Mouse (Mus musculus): ENCODE measurements around the gene Aqp7.
"Not testable (repeated sequence)": the region's sequence is repeated elsewhere in the genome, so short reads cannot be mapped to it uniquely, and the experiment has no call there.

Aqp7 gene

DNA sequence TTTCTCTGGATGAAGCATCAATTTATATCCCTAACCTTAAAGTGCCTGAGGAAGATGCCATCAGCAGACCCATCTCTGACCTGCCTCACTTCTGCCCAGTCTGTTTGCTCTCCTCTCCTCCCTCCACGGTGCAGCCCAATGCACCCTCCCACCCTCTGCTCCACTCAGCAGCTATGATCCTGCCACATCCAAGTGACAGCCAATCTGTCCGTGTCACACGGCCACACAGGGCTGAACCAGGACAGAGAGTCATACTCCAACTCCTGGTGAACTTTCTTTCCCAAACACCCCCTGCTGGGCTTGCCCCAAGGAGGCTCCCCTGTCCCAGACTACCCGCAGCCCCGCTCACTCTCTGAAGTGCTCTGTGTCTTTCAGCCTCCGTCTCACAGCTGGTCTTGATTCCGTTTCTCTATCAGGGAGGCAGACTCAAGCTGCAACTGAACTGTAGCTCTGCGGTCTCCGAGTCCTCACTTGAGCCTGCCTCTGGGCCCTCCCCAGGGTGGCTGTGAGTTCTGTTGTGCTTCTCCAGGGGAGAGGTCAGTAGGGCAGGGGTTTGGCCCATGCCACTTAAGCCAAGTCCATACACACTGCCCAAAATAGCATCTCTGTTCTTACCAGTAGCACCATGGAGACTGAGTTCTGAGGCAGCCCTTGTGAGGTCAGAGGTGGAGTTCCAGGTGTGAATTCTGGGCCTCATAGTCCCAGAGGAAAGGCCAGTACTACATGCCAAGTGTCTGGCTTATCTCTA lies at the start of gene Aqp7:
Gene Aqp7 (minus strand): TSS at position 616 of the 748 bp plus-strand sequence.
- DNase-seq = no peak

DNA sequence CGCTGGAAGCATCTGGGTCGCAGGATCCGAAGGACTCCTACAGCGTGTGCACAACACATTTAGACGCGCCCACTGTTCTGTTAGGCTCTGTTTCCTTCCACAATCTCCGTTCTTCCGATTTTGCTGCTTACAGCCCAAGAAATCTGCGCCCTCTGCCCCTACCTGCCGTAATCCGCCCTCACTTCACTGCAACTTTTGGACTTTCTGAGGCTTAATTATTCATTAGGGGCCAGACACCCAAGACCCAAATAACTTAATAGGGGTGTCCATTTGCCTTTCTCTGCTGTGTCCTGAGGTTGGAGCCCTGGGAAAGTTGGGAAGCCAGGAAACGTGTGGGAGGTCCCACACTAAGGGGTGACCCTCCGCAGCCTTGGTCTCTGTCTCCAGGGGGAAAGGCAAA lies 49.4 kb upstream of the Aqp7 start:
- DNase-seq = no peak

DNA sequence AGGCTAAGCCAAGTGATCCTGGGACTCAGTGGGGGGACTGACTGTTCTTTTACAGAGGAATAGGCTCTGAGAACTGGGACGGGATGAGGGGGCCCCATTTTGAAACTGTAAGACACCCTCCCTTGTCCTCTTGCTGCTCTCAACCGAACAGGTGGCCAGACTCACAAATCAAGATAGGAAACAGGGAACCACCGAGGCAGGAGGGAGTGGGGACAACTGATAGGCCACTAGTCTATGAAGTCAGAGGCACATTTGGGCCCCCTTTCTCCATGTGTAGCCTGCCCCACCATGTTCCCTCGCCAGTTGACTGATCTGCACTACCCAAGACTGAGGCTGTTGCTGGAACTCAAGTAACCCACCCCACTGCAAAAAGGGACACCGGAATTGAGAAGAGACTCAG lies 48.9 kb upstream of the Aqp7 start:
- DNase-seq = no peak

DNA sequence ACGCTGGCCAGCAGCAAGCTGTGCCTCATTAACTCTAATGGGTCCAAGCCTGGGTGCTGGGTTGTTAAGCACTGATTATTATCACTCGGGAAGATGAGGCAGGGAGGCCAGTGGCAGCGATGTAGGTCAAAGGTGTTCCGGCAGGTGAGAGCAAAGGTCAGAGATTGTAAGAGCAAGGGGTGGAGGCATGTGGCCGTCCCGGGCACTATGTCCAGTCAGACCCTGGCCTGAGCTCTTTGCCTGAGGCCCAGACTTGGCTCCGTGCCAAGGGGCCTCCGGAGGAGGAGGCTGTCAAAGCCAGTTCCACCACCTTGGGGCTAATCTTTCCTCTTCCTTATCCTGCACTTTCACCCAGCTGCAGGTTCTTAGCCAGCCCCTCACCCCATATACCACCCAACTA lies 48.2 kb upstream of the Aqp7 start:
- DNase-seq = no peak

DNA sequence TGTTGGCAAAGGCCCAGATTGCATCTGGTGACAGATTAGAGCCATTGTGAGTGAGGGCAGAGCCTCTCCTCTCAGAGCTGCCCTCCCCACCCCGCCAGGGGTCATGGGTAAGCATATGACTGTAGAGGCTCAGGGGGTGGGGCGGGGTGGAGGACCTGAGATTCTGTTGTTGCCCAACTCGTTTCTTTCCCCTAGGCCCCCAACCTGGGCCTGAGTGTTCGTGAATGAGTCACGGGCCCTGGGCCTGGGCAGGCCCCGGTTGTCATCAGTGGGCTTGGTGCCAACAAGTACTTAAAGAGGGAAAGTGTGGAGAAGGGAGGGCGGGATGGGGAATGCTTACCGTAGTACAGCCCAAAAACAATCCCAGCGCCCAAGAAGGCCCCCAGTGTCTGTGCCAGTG lies 46.4 kb upstream of the Aqp7 start:
- DNase-seq = peak; percentile 65

DNA sequence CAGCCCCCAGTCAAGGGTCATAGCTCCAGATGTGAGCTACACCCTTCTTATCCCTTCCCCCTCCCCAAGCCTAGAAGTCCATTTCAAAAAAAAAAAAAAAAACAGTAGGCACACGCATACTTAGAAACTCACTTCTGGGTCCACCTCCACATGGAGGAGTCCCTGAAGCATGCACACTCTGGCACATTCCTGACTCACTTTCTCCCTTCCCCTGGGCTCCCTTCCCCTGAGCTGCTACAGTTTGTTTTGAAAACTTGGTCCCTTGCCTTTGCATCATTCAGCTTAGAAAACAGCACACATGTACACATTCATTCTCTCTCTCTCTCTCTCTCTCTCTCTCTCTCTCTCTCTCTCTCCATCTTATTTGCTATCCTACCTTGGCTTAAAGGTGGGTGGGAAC lies 45.0 kb upstream of the Aqp7 start:
- DNase-seq = no peak

DNA sequence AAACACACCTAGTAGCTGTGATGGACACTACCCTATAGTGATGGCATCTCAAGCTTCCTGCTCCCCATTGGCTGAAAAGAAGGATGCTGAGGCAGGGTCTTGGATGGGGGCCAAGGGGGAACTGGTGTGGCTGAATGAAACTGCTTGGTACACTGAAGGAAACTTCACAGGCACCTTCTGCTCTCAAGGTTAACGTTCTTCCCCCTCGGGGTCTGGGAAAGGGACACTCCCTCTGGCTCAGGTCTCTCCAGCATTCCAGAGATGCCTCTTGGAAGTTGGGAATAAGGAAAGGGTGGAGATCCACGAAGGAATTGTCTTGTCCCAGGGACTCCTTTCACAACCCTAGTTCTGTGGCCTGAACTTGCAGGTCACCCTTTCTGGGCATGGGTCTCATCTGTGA lies 43.5 kb upstream of the Aqp7 start:
- no peak for DNase-seq

DNA sequence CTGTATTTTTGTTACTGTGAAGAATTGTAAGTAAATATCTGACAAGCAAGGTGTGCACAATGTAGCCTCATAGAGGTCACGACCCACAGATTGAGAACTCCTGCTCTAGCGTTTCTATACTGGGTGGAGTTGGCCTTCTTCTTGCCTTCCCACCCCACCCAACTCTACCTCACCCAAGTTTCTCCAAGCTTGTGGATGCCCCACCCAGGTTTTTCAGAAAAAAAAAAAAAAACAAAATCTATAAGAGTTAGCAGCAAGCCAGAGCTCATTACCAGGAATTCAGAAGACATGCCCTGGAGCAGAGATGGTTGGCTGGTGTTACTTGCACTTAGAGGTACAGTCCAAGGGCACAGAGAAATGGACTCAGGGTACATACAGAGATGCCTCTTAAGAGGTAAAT lies 41.8 kb upstream of the Aqp7 start:
- DNase-seq = no peak

DNA sequence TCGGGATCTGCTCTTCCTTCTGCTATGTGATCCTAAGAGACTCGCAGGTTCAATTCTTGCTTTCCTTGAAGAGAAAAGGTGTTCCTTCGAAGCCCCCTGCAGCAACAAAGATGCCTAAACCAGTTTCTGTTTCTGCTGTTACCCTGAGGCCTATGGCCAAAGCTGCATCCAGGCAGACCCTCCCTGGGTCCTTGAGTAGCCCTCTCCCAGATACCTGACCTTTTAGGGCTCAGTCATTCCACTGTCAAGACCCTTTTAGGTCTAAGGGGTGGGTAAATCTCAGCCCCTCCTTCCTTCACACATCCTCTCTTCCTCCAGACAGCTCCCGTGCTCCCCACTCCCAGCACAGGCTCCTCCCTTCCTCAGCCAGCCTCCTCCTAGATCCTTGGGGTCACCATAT lies 41.2 kb upstream of the Aqp7 start:
- no peak for DNase-seq

DNA sequence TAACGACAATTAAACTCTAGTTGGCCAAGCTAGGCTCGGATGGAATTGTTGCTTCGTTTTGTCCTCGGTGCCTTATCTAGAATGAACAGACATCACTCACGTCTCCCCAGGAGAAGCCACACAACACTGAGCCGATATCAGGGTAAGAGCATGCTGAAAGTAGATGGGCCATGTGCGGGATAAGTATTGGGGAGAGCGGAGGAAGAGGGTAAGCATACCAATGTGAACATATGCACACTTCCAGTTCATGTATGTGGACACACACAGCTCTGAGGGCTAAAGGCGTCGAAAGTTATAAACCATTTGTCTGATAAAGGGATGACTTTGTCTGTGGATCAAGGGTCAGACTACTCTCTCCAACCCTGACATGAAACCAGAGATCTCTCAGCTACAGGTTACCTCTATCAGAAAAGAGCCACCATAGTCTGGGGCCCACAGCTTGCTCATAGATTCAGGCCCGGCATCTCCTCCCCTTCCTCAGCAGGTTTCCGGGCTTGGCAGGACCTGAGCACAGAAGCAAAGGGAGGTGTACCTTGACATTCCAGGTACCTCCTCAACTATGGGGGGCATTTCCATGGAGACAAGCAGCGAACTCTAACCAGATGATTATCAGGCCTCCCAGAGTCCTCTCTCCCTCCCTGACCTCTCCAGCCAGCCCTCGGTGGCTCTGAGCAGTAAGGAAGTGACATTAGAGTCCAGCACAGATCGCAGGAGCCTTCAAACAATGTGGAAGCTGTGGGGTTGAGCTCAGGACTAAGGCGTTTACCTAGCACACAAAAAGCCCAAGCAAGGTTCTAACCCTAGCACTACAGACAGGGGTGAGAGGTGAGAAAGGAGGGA lies 39.7 kb upstream of the Aqp7 start:
- no peak for DNase-seq

DNA sequence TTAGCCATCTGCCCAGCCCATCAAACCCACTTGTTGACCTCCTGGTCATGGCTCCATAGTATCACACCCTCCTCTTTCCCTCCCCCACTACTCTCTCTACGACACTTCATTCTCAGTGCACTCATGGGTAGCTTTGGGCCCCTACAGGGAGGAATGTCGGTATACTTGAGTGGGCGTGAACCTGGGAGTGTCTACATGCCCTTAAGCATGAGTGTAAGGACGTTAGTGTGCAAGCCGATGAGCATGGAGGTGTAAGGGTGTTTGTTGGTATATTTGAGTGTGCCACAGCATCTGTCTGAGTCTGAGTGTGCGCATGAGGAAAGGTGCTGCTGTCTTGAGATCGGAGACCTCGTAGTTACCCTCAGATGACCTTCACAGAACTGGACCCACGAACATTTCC lies 39.0 kb upstream of the Aqp7 start:
- no peak for DNase-seq

DNA sequence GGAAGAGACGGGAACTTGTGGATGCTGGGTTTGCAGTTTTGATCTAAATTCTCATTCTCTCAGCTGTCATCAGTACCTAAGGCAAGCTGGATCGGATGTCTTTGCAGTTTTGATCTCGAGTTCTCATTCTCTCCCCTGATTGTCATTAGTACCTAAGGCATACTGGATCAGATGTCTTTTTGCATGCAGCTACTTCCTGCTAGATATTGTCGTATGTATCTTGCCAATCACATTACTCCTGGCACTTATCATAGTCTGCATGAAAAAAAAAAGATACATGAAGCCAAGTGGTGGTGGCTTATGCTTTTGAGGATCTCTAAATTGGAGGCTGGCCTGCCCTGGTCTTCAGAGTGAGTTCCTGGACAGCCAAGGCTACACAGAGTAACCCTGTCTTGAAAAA lies 36.9 kb upstream of the Aqp7 start:
- DNase-seq = no peak

DNA sequence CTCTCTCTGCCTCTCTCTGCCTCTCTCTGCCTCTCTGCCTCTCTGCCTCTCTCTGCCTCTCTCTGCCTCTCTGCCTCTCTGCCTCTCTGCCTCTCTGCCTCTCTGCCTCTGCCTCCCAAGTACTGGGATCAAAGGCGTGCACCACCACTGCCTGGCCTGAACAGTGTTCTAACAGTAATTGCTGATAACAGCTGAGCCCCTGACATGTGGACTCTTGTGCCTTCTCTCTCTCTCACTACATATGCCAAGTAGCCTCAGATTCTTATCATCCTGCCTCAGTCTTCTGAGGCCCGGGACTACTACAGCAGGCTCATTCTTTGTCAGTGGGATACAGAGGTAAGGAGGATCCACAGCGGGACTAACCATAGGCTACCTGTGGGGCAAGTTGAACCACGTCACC lies 34.9 kb upstream of the Aqp7 start:
- not testable (repeated sequence) for DNase-seq

DNA sequence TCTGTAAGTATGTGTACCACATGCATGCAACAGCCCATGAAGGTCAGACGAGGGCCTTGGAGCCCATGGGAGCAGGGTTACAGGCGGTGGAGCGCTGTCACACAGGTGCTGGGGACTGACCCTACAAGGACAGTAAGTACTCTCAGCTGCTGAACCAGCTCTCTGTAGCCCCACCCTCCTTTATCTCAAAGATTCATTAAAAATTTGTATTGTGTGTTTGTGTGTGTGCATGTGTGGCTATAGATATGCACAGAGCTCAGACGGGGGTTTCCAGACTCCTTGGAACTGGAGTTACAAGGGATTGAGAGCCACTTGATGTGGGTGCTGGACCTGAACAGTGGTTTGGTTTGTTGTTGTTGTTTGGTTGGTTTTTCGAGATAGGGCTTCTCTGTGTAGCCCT lies 33.8 kb upstream of the Aqp7 start:
- no peak for DNase-seq

DNA sequence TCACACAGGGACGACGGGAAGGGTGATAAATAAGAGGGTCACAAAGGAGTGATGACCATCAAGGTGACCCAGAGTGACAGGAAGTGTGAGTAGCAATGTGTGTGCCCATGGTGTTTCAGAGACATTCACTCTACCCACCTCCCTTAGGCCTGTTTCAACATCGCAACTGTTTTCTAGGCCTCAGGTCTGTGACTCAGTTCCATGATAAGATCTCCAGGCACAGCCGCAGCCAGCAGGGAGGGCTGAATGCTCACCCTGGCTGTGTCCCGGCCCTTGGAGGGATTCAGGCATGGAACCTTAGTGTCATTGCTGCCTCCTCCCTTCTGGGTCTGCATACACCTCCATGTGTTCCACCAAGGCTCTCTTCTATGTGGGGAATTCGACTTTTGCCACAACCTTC lies 30.8 kb upstream of the Aqp7 start:
- DNase-seq = no peak

DNA sequence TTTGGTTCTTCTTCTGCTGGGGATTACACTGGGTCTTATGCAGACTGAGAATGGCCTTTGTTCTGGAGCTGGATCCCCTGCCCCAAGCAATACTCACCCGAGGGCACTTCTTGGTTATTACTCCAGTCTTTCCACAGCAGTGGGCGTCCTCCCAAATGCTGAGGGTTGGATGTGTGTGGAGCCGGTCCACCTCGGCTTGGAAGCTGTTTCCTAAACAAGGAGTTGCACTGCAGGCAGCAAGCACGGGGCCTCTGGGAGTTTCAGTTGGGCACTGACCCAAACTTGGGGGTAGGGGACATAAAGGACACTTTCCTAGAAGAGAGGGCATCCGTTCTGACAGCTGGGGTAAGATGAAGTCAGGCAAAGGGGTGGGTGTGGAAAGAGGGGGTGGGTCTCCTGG lies 26.5 kb upstream of the Aqp7 start:
- DNase-seq = peak; percentile 21

DNA sequence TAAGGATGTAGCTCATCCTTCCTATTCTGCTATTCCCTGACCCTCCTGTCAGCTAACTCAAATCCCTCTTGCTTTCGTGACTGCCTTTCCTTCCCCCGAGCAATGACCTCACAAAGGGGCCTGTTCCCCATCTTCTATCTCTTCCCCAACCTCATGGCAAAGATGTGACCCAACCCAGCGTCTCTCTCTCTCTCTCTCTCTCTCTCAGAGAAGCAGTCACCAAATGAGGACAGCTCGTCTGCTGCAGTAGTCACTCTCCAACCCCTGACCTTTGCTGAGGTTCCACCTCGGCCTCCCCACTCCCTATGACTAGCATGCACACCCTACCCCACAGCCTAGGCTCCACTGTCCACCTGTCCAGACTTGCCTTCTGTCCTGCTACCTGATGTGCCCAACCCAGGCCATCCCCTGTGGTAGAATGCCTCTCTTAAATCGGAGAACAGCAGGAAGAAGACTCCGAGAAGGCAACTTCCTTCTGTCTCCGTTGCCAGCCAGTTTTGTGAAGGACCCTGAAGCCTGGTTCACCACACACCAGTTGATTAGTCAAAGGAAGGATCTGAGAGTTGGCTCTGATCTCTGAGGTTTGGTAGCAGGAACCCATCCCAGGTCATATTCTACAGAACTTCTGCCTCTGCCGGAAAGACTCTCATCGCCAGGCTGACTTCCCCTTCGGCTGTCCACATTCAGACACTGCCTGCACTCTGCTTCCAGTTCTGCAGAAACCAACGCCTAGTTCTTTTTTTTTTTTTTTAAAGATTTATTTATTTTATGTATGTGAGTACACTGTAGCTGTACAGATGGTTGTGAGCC lies 25.3 kb upstream of the Aqp7 start:
- no peak for DNase-seq

DNA sequence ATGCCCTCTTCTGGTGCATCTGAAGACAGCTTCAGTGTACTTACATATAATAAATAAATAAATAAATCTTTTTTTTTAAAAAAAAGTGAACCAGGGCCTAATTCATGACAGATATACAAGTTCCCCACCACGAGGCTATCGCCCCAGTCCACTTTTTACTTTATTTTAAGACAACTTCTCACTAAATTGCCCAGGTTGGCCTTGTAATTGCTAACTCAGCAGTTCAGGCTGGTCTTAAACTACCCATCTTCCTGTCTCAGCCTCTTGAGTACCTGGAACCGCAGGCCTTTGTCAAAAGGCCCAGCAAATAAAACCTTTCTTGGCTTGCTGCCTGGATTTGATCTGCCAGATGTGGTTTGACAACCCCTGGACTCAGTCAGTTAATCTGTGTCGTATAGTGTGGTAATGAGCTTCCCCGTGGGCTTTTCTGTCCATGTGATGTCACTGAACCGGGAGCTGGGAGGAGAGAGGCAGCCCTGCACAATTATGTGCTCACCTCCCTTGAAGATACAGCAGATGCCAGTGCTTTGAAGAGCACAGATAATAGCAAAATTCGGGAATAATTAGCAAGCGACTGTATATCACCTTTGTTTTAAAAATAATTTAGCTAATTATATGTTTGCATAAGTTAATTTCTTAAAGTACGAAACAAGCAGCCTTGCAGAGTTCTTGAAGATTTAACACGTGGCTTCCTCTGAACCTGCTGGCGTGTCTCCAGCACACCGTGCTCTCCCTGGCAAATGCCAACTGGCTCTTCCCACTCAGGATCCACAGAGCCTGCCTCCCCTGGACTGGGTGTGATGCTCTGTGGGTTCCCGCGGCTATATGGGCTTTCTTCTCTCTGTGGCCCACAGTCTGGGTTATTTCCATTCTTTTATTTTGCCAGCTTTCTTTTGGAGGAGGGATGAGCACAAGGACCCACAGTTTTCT lies 23.8 kb upstream of the Aqp7 start:
- no peak for DNase-seq

DNA sequence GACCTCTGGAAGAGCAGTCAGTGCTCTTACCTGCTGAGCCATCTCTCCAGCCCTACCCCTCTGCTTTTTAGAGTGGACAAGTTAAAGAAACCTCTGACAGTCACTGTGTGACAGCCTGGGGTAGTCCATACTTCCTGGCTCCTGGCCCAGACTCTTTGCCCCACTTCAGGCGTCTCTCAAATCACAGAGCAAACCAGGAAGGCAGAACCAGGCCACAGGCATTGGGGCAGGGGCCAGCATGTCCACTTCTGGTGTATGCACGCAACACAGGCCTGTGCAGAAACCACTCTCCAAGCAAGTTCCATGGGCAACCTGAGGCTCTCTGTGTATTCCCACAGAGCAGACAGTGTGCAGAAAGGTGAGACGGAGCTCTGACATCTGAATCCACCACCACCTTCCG lies 17.3 kb upstream of the Aqp7 start:
- no peak for DNase-seq

DNA sequence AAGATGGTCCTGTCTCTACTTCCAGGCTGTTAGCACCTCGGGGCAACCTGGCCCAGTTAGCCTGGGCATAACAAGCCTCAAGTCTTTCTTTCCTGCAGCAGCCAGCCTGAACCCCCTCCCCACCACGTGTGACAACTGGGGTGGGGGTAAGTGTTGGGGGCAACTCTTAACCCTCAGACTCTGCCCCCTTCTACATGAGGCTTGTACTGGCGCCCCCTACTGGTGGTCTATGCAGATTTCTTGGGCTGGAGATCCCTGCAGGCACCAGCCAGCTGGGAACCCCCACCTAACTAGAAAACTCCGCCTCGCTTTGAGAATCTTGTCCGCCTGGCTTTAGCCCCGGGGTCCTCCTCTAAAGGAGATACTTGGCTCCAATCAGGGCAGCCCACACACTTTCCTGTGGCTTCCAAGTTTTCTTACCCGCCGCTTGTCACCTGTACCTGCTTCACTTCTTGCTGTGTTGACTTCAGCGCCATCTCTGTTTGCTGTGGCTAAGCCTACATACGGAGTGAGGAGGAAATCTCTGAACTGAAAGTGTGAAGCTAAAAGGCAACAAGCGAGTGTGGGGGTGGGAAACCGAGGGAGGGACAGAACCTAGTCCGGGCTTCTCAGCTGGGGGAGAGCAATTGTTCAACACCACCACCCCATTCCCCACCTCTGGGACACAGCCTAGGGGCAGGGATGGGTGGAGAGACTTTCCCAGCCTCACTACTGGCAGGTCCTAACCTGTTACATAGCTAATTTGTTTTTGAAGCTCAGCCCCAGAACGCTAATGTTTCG lies 16.1 kb upstream of the Aqp7 start:
- DNase-seq = peak; percentile 33

DNA sequence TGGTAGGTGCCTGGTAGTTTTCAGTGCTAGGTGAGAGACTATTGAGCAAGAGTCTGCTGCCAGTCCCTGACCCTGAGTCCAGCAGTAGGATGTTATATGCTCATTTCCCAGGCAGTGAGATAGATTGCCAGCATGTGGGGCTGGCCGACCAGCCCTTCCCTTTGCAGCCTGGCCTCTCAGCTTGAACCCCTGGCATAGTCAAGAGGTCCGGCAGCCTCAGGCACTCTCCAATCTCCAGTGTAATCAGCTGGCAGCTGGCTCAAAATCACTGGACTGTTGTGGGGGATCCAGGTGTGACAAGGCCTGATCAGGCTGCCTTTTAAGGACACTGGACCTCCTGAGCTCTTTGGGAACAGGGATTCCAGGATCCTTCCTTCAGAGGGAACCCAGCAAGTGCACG lies 15.4 kb upstream of the Aqp7 start:
- DNase-seq = no peak

DNA sequence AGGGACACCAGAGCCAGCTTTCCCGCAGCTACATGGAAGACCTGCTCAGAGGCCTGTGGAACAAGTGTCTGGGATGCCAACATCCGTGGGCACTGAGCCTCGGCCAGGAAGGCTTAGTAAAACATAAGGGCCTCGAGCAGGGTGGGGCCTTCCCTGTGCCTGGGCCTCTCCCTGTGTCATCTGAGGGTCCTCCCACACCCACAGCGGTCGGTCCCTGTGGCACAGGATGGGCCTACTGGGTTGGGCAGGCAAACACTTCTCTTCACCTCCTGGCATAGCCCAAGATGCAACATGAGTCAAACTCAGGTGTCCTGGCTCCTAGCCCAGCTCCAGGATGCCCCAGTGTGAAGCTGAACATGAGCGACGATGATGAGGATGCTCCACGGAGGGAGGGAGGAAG lies 9.4 kb upstream of the Aqp7 start:
- DNase-seq = no peak

Measured in lung, postnatal 10 days (tissue).